Mouse (Mus musculus) B cell, adult (primary cell): Measurements from ENCODE around the gene Fmo1. TPM values are rescaled to one million over a fixed set of nuclear protein-coding genes. Genes with fewer than 3 reads are reported as not detected.

ENCODE experiments used
- total RNA-seq: library from RNA; stranded (reverse); gene quantifications from 4 replicates; pipeline ENCODE4 v1.2.4, GENCODE M21; 2023; ENCODE audit not compliant: inconsistent age

The Fmo1 gene
- total RNA-seq, result not detected in 4 replicates

DNA sequence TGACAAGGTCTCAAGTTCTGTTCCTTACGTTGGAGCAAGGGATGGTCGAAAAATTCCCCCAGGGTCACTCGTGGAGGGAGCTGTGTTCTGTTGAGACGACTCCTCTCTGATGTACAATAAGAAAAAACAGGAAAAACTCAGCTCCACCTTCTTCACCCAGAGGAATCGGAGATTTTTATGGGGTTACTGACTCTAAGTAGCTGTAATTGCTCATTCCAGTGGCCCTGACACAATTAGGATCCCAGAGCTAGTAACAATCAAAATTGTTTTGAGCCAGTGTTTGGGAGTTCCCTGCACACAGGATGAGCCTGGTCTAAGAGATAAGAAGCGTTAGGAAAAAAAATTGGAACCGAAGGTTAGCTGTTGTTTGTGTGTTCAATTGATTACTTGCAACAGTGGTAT, at the start of gene Fmo1:
Fmo1 (minus strand) TSS at position 331 of the 402 bp plus-strand sequence.

DNA sequence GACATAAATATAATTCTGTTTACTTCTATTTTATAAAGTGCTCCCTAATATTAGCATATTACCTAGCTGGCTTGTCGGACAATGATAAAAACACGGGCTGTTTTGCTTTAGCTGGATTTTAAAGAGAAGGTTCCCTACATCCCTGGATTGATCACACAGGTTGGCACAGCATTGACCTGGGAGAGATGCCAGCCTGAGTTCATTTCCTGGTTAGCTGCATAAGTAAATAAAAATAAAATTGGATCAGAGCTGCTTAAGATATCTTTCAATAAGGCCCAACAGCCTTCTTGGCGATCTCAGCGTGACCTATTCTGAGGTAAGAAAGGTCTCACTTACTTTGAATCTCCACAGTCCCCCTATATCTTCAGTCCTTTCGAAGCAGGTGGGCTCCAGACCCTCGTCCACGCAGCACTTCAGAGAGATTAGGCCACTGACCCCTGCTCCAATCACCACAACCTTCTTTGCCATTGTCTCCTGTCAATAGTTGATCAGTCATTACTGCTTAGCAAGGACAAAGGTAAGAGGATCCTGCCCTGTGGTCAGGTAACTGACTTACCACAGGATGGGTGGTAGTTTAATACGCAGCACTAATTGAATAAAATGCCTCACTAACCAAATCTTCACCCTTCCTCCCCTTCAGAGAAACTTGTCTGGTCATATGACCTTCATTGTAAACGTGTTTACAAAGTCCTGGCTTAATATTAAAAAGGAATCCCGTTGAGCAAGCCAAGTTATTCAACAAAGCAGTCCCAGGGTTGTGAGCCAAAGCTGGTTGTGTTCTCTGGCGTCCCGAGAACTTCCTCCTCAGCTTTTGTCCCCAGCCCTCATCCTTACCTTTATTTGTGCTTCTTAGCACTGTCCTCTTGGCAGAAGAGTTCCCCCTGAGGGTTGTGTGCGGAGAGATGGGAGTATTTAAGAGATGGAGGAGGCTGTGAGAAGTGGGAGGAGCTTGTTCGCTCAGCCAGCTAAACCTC, 31.7 kb upstream of the Fmo1 start, which contains the start of gene Fmo2:
Fmo2 (minus strand) TSS at position 889 of the 974 bp plus-strand sequence.

DNA sequence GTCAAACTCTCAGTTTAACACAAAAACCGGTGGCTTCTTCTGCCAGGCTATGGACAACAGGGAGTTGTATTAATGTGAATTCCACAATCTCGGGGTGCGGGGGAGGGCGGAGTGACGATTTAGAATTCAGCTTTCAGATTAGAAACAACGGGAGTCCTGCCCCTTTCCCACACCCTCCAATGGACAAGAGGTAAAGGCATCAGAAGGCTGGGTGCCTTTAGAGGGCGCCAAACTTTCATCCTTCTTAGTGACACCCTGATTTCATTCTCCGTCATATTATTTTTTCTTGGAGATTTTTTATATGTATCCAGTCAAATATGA, 52.6 kb downstream of the Fmo1 start, which contains the start of gene Fmo4:
Fmo4 (minus strand) TSS at position 137 of the 321 bp plus-strand sequence.

Other genes starting within 250 kb of the Fmo1 start
- not detected in 4 replicates for gene Myoc, start 227.5 kb downstream of the Fmo1 start, total RNA-seq
- gene Myocos, start 208.4 kb downstream of the Fmo1 start, total RNA-seq, result not detected in 4 replicates
- 344 to 400 TPM (median 376 TPM) in 4 replicates for gene Prrc2c, start 126.1 kb downstream of the Fmo1 start, total RNA-seq
- gene Fmo4, start 52.6 kb downstream of the Fmo1 start, total RNA-seq, result not detected in 4 replicates
- not detected in 4 replicates for gene Fmo2, start 32.1 kb upstream of the Fmo1 start, total RNA-seq
- not detected in 4 replicates for gene Fmo6, start 70.9 kb upstream of the Fmo1 start, total RNA-seq
- not detected in 4 replicates for gene Fmo3, start 117.9 kb upstream of the Fmo1 start, total RNA-seq
- not detected in 4 replicates for gene Mroh9, start 219.1 kb upstream of the Fmo1 start, total RNA-seq